Mouse (Mus musculus): ENCODE measurements around the gene Tmem136. TPM values are rescaled to one million over a fixed set of nuclear protein-coding genes. Genes with fewer than 3 reads are reported as not detected.

Gene Tmem136
- polyA plus RNA-seq (2016; fragmentation: Nextera tagmentation; extraction: Ambion mirVana), result 11.8 and 12.0 TPM in 2 replicates

DNA sequence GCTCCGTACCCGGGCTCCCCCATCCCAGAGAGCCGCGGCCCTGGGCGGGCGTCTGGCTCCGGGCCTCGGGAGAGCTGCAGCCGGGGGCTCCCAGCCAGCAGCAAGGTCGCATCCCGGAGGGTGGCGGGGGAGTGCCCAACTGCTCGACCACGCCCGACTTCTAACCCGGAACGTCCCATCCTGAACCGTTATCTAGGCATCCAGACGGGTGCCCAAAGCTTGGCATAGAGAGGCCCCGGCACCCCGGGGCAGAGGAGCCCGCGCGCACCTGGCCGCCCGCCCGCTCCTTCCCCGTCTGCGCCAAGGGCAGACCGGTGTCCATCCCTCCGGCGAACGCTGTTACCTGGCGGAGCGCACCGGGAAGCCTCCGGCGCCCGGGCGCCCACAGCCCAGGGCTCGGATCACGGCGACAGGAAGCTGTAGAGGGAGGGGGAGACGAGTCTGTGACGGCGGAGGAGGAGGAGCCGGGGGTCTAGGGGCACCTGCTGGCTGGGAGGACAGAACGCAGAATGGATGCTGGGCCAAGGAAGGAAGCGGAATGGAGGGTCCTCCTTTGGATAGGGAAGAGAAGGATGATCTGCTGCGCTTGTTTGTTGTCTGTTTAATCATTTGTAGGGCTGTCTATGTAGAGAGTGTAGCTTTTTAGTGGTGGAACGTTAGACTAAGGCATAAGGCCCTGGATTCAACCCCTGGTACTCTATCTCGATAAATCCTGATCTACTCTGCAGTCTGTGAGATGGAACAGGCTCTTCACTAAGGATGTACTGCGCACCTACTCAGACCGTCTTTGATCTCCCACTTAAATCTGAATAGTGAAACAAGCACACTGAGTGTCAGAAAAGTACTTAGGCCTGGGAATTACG is at the start of gene Tmem136:
Gene Tmem136 (minus strand): TSS at position 437 of the 863 bp plus-strand sequence.
- Histone ChIP-seq H3K4me1 (peaks cover 18% of the 10 kb centered on the region), H3K27ac (replicated peaks) (peak within 1 kb of the TSS; percentile 83), H3K4me3 (peak within 1 kb of the TSS; percentile 97), H3K27me3 (replicated peaks; ENCODE audit: low read depth, poor library complexity, severe bottlenecking) (0 out of 2 replicates have a peak, but pooled peaks cover 4% of the 10 kb centered on the region), H3K36me3 (replicated peaks) (peaks cover 10% of the 10 kb centered on the region), H3K9me3 (no peaks in the 10 kb centered on the region)
- 4% methylated on average over 55 of the region's 55 CpGs for WGBS
- peak; percentile 80 for DNase-seq (ENCODE audit: low spot score)

GRCm38 (mm10) chr9:43155960-43156359 is 39.6 kb upstream of the Tmem136 start:
- H3K4me1 ChIP-seq, result no peaks in the 10 kb centered on the region
- DNase-seq (ENCODE audit: low spot score), result no peak
- no peaks in the 10 kb centered on the region for H3K27me3 ChIP-seq (replicated peaks; ENCODE audit: low read depth, poor library complexity, severe bottlenecking)
- H3K4me3 ChIP-seq, result no peak overlapping the region
- H3K9me3 ChIP-seq, result no peaks in the 10 kb centered on the region
- H3K27ac ChIP-seq (replicated peaks), result no peak overlapping the region
- no peaks in the 10 kb centered on the region for H3K36me3 ChIP-seq (replicated peaks)
- WGBS, result 78% methylated on average over 6 of the region's 6 CpGs

DNA sequence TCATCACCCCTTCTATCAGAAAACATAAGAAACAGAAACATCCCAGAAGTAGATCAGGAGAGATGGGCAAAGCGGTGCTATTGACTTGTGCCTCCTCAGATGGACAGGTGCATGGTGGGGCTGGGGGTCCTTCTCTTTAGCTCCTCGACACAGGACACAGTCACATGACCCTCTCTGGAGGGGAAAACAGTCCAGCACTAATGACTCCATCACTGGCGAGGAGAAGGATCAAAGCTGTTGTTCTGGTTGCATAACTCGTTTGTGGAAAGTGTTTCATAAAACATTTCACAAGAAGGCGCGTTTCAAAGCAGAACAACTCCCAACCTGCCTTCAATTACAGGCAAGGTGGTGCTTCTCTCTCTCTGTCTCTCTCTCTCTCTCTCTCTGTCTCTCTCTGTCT is 35.4 kb upstream of the Tmem136 start:
- Histone ChIP-seq H3K9me3 (no peaks in the 10 kb centered on the region), H3K4me3 (no peak overlapping the region), H3K27ac (replicated peaks) (no peak overlapping the region), H3K36me3 (replicated peaks) (no peaks in the 10 kb centered on the region), H3K4me1 (no peaks in the 10 kb centered on the region), H3K27me3 (replicated peaks; ENCODE audit: low read depth, poor library complexity, severe bottlenecking) (no peaks in the 10 kb centered on the region)
- DNase-seq (ENCODE audit: low spot score), result no peak
- WGBS, result 83% methylated on average over 6 of the region's 6 CpGs

GRCm38 (mm10) chr9:43150957-43151356 is 34.6 kb upstream of the Tmem136 start:
- H3K4me3 ChIP-seq, result no peak overlapping the region
- no peaks in the 10 kb centered on the region for H3K27me3 ChIP-seq (replicated peaks; ENCODE audit: low read depth, poor library complexity, severe bottlenecking)
- no peak for DNase-seq (ENCODE audit: low spot score)
- no peaks in the 10 kb centered on the region for H3K9me3 ChIP-seq
- H3K36me3 ChIP-seq (replicated peaks), result no peaks in the 10 kb centered on the region
- no peaks in the 10 kb centered on the region for H3K4me1 ChIP-seq
- no peak overlapping the region for H3K27ac ChIP-seq (replicated peaks)
- 86% methylated on average over 9 of the region's 9 CpGs for WGBS

GRCm38 (mm10) chr9:43150075-43150474 is 33.7 kb upstream of the Tmem136 start:
- Histone ChIP-seq H3K27me3 (replicated peaks; ENCODE audit: low read depth, poor library complexity, severe bottlenecking) (no peaks in the 10 kb centered on the region), H3K27ac (replicated peaks) (no peak overlapping the region), H3K4me3 (no peak overlapping the region), H3K9me3 (no peaks in the 10 kb centered on the region), H3K36me3 (replicated peaks) (no peaks in the 10 kb centered on the region), H3K4me1 (no peaks in the 10 kb centered on the region)
- 75% methylated on average over 10 of the region's 10 CpGs for WGBS
- no peak for DNase-seq (ENCODE audit: low spot score)

- Histone ChIP-seq H3K27ac (replicated peaks) (no peak overlapping the region), H3K4me3 (no peak overlapping the region), H3K4me1 (no peaks in the 10 kb centered on the region), H3K27me3 (replicated peaks; ENCODE audit: low read depth, poor library complexity, severe bottlenecking) (no peaks in the 10 kb centered on the region), H3K36me3 (replicated peaks) (no peaks in the 10 kb centered on the region), H3K9me3 (no peaks in the 10 kb centered on the region)
- DNase-seq (ENCODE audit: low spot score), result no peak
- whole genome bisulfite sequencing, result 80% methylated on average over 3 of the region's 3 CpGs
These were observed 33.1 kb upstream of the Tmem136 start for GRCm38 (mm10) chr9:43149498-43149897.

DNA sequence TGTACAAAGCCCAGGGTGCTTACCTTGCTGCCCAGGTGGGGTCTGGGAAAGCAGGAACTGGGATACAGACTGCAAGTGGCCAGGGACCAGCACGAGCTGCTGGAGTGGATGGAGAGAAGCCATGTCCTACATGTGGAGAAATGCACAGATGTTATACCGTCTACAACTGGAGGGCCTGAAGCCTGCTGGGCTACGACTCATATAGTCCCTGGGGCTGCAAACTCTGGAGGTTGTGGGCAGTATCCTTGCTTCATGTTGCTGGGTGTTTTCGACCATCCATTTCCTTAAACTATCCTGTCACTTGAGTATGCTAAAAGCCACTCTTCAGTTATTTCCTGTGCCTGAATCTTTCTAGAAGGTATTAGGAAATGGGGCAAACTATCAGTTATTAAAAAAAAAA is 28.8 kb upstream of the Tmem136 start:
- H3K36me3 ChIP-seq (replicated peaks), result no peaks in the 10 kb centered on the region
- peaks cover 10% of the 10 kb centered on the region for H3K4me1 ChIP-seq
- no peak for DNase-seq (ENCODE audit: low spot score)
- no peak overlapping the region for H3K4me3 ChIP-seq
- WGBS, result 86% methylated on average over 4 of the region's 4 CpGs
- H3K9me3 ChIP-seq, result no peaks in the 10 kb centered on the region
- H3K27me3 ChIP-seq (replicated peaks; ENCODE audit: low read depth, poor library complexity, severe bottlenecking), result no peaks in the 10 kb centered on the region
- no peak overlapping the region for H3K27ac ChIP-seq (replicated peaks)

- Histone ChIP-seq H3K4me3 (no peak overlapping the region), H3K9me3 (no peaks in the 10 kb centered on the region), H3K27me3 (replicated peaks; ENCODE audit: low read depth, poor library complexity, severe bottlenecking) (0 out of 2 replicates have a peak, but pooled peaks cover under 1% of the 10 kb centered on the region), H3K4me1 (peaks cover 10% of the 10 kb centered on the region), H3K36me3 (replicated peaks) (no peaks in the 10 kb centered on the region), H3K27ac (replicated peaks) (no peak overlapping the region)
- 77% methylated on average over 12 of the region's 12 CpGs for WGBS
- DNase-seq (ENCODE audit: low spot score), result no peak
These were observed 27.9 kb upstream of the Tmem136 start for GRCm38 (mm10) chr9:43144206-43144810.

DNA sequence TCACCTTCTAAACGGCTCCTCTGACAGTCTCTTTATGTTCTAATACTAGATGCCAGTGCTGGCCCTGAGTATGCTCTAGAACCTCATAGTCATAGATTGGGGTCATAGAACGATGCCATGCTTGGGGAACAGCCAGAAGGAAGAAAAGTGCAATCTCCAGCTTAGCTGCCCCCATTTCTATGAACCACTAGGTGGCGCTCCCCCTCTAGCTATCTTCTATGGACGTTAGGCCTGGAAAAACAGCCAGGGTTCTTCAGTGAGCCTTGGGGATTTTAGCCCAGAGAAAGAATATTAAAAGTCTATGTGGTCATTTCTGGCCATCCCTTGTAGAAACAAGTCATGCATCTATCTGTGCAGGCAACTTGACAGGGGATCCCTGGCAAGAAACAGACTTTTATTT is 25.5 kb upstream of the Tmem136 start:
- Histone ChIP-seq H3K27me3 (replicated peaks; ENCODE audit: low read depth, poor library complexity, severe bottlenecking) (0 out of 2 replicates have a peak, but pooled peaks cover 4% of the 10 kb centered on the region), H3K4me1 (peaks cover 10% of the 10 kb centered on the region), H3K27ac (replicated peaks) (no peak overlapping the region), H3K4me3 (no peak overlapping the region), H3K36me3 (replicated peaks) (no peaks in the 10 kb centered on the region), H3K9me3 (no peaks in the 10 kb centered on the region)
- 12% methylated on average over 4 of the region's 4 CpGs for WGBS
- DNase-seq (ENCODE audit: low spot score), result peak; percentile 70

GRCm38 (mm10) chr9:43133525-43133924 is 17.2 kb upstream of the Tmem136 start:
- 81% methylated on average over 3 of the region's 3 CpGs for WGBS
- Histone ChIP-seq H3K4me3 (no peak overlapping the region), H3K36me3 (replicated peaks) (no peaks in the 10 kb centered on the region), H3K4me1 (peaks cover 18% of the 10 kb centered on the region), H3K27me3 (replicated peaks; ENCODE audit: low read depth, poor library complexity, severe bottlenecking) (no peaks in the 10 kb centered on the region), H3K27ac (replicated peaks) (no peak overlapping the region), H3K9me3 (0 out of 2 replicates have a peak, but pooled peaks cover 2% of the 10 kb centered on the region)
- no peak for DNase-seq (ENCODE audit: low spot score)

DNA sequence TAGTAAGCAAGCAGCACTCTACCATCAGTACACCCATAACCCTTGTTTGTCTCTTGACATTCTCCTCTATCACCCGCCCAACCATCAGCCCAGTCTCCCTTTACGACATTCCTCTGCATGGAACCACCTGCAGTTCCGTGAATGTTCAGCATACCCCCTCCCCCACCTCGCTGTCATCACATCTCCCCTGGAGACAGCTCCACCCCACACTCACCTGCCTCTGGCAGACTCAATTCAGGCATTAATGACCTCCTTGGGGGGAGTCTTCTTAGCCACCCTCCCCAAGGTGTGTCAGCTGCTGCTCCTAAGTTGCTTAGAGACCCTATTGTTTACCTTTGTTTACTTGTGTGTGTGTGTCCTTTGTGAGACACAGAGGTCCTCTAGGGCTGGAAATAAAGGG is 16.0 kb upstream of the Tmem136 start:
- Histone ChIP-seq H3K4me3 (no peak overlapping the region), H3K27ac (replicated peaks) (no peak overlapping the region), H3K27me3 (replicated peaks; ENCODE audit: low read depth, poor library complexity, severe bottlenecking) (no peaks in the 10 kb centered on the region), H3K4me1 (peaks cover 18% of the 10 kb centered on the region), H3K9me3 (0 out of 2 replicates have a peak, but pooled peaks cover 2% of the 10 kb centered on the region), H3K36me3 (replicated peaks) (no peaks in the 10 kb centered on the region)
- DNase-seq (ENCODE audit: low spot score), result no peak
- 28% methylated on average over 4 of the region's 4 CpGs for WGBS

DNA sequence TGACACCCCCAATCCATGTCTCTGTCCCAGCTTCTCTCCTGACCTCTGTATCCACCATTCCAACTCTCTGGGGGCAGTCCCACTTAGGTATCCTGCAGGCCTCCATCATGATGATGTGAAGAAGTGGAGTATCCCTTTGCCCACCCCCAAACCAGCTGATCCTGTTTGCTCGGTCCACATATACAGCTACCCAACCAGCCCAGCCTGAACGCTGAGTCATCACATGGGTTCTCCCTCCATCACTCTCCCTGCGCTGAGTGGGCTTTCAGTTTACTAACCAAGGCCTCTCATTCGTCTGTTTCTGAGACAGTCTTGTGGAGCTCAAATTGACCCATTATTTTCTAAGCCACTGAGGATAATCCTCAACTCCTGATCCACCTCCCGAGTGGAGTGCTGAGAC is 15.6 kb upstream of the Tmem136 start:
- Histone ChIP-seq H3K27me3 (replicated peaks; ENCODE audit: low read depth, poor library complexity, severe bottlenecking) (no peaks in the 10 kb centered on the region), H3K27ac (replicated peaks) (no peak overlapping the region), H3K36me3 (replicated peaks) (no peaks in the 10 kb centered on the region), H3K4me1 (peaks cover 18% of the 10 kb centered on the region), H3K9me3 (0 out of 2 replicates have a peak, but pooled peaks cover 2% of the 10 kb centered on the region), H3K4me3 (no peak overlapping the region)
- whole genome bisulfite sequencing, result 80% methylated on average over 5 of the region's 5 CpGs
- DNase-seq (ENCODE audit: low spot score), result no peak

DNA sequence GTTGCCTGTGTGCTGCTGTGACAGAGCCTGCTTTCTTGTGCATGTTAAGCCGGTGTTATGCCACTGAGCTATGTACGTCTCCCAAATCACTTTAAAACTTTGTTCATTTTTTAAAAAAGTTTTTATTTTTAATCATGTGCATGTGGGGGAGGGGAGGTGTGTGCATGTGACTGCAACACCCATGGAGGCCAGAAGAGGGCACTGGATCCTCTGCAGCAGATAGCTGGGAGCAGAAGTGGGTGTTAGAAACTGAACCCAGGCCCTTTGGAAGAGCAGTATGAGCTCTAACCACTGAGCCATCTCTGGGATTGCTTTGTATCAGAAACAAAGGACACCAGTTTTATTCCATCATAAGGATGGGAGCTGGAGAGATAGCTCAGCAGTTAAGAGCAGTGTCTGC is 14.3 kb upstream of the Tmem136 start:
- Histone ChIP-seq H3K36me3 (replicated peaks) (no peaks in the 10 kb centered on the region), H3K27me3 (replicated peaks; ENCODE audit: low read depth, poor library complexity, severe bottlenecking) (no peaks in the 10 kb centered on the region), H3K4me1 (peaks cover 18% of the 10 kb centered on the region), H3K9me3 (0 out of 2 replicates have a peak, but pooled peaks cover 2% of the 10 kb centered on the region), H3K27ac (replicated peaks) (no peak overlapping the region), H3K4me3 (no peak overlapping the region)
- 94% methylated on average over 2 of the region's 2 CpGs for WGBS
- DNase-seq (ENCODE audit: low spot score), result no peak
